Mouse (Mus musculus) heart, embryonic 12.5 days (tissue): ENCODE results near the gene Fndc3b. TPM values are rescaled to one million over a fixed set of nuclear protein-coding genes. Genes with fewer than 3 reads are reported as not detected.

ENCODE experiments used
- ATAC-seq: fragments of 200-750 bp; cut with Nextera tagmentation; 2 replicates; pipeline ENCODE4 v1.8.0; 2017; ENCODE audit warnings: moderate TSS enrichment, moderate library complexity; ENCODE audit not compliant: insufficient number of reproducible peaks, low FRiP score
- H3K27ac ChIP-seq: fragments of 300-500 bp; sonication (generic); 2 replicates; pipeline ENCODE4 v1.5.1; 2016; ENCODE audit warnings: mild to moderate bottlenecking, moderate library complexity; ENCODE audit not compliant: poor library complexity, severe bottlenecking
- H3K27me3 ChIP-seq: fragments of 300-500 bp; sonication (generic); replicated peaks from 2 replicates; pipeline ENCODE4 v1.6.1; 2016; ENCODE audit warnings: mild to moderate bottlenecking, moderate library complexity
- H3K36me3 ChIP-seq: fragments of 300-500 bp; sonication (generic); 2 replicates; pipeline ENCODE4 v1.6.1; 2016; ENCODE audit warnings: mild to moderate bottlenecking, moderate library complexity
- H3K4me1 ChIP-seq: fragments of 300-500 bp; sonication (generic); replicated peaks from 2 replicates; pipeline ENCODE4 v1.6.1; 2016; ENCODE audit warnings: mild to moderate bottlenecking
- H3K4me2 ChIP-seq: fragments of 300-500 bp; sonication (generic); 2 replicates; pipeline ENCODE4 v1.6.1; 2016; ENCODE audit warnings: mild to moderate bottlenecking, moderate library complexity
- H3K4me3 ChIP-seq: fragments of 300-500 bp; sonication (generic); 2 replicates; pipeline ENCODE4 v1.5.1; 2016; ENCODE audit warnings: mild to moderate bottlenecking
- H3K9ac ChIP-seq: fragments of 300-500 bp; sonication (generic); 2 replicates; pipeline ENCODE4 v1.6.1; 2016; ENCODE audit warnings: mild to moderate bottlenecking, moderate library complexity
- H3K9me3 ChIP-seq: fragments of 300-500 bp; sonication (generic); replicated peaks from 2 replicates; pipeline ENCODE4 v1.6.1; 2016; ENCODE audit warnings: mild to moderate bottlenecking, moderate library complexity
- WGBS: fragments of 180-500 bp; shearing (Covaris S2); methylation state at CpG from one replicate; pipeline ENCODE4 v1.1.7; 2016; 5-methylcytosine and 5-hydroxymethylcytosine counted together
- polyA plus RNA-seq: library from polyadenylated mRNA; unstranded; fragments of >200 nt; fragmentation: Nextera tagmentation; extraction: Ambion mirVana; gene quantifications from 2 replicates; pipeline ENCODE4 v1.2.1, GENCODE M21; 2016

Gene Fndc3b
- polyA plus RNA-seq, 1 experiment from 2014 or later, result 36.8 TPM

- no peaks in the 10 kb centered on the region for H3K36me3 ChIP-seq
- no peaks in the 10 kb centered on the region for H3K27me3 ChIP-seq
- peaks cover 49% of the 10 kb centered on the region for H3K4me1 ChIP-seq
- peak overlapping the region; percentile 99 for H3K27ac ChIP-seq
- peak overlapping the region; percentile 90 for H3K4me3 ChIP-seq
- peak overlapping the region; percentile 94 for H3K4me2 ChIP-seq
- H3K9ac ChIP-seq, result peak overlapping the region; percentile 98
- 15% methylated on average over 5 of the region's 5 CpGs for WGBS
- ATAC-seq, result no peak
- H3K9me3 ChIP-seq, result no peaks in the 10 kb centered on the region
Measured at GRCm38 (mm10) chr3:27708581-27708980, 2.5 kb downstream of the Fndc3b start.

GRCm38 (mm10) chr3:27705761-27706160 is 5.3 kb downstream of the Fndc3b start:
- H3K27ac ChIP-seq, result 0 out of 2 replicates have a peak overlapping the region, but pooled peaks have one; percentile 46

GRCm38 (mm10) chr3:27705056-27705455 is 6.1 kb downstream of the Fndc3b start:
- Histone ChIP-seq H3K27me3 (no peaks in the 10 kb centered on the region), H3K4me2 (0 out of 2 replicates have a peak overlapping the region, but pooled peaks have one; percentile 9), H3K4me3 (no peak overlapping the region), H3K9me3 (no peaks in the 10 kb centered on the region), H3K36me3 (peaks cover 4% of the 10 kb centered on the region), H3K4me1 (peaks cover 62% of the 10 kb centered on the region), H3K9ac (no peak overlapping the region), H3K27ac (0 out of 2 replicates have a peak overlapping the region, but pooled peaks have one; percentile 11)
- 31% methylated on average over 4 of the region's 4 CpGs for WGBS
- ATAC-seq, result no peak

More at GRCm38 (mm10) chr3:27705761-27706160, 5.3 kb downstream of the Fndc3b start:
- no peak overlapping the region for H3K4me2 ChIP-seq
- H3K4me3 ChIP-seq, result no peak overlapping the region
- no peaks in the 10 kb centered on the region for H3K9me3 ChIP-seq
- no peaks in the 10 kb centered on the region for H3K27me3 ChIP-seq
- 0 out of 2 replicates have a peak overlapping the region, but pooled peaks have one; percentile 23 for H3K9ac ChIP-seq
- peaks cover 4% of the 10 kb centered on the region for H3K36me3 ChIP-seq
- 54% methylated on average over 6 of the region's 6 CpGs for WGBS
- no peak for ATAC-seq
- H3K4me1 ChIP-seq, result peaks cover 55% of the 10 kb centered on the region

GRCm38 (mm10) chr3:27704641-27705040 is 6.5 kb downstream of the Fndc3b start:
- peaks cover 66% of the 10 kb centered on the region for H3K4me1 ChIP-seq
- H3K4me2 ChIP-seq, result 0 out of 2 replicates have a peak overlapping the region, but pooled peaks have one; percentile 9
- no peak overlapping the region for H3K4me3 ChIP-seq
- H3K9ac ChIP-seq, result no peak overlapping the region
- H3K9me3 ChIP-seq, result no peaks in the 10 kb centered on the region
- 69% methylated on average over 9 of the region's 9 CpGs for WGBS
- H3K27me3 ChIP-seq, result no peaks in the 10 kb centered on the region
- peaks cover 4% of the 10 kb centered on the region for H3K36me3 ChIP-seq
- ATAC-seq, result no peak
- H3K27ac ChIP-seq, result 0 out of 2 replicates have a peak overlapping the region, but pooled peaks have one; percentile 11

- Histone ChIP-seq H3K36me3 (peaks cover 4% of the 10 kb centered on the region), H3K9ac (no peak overlapping the region), H3K27me3 (no peaks in the 10 kb centered on the region), H3K4me1 (peaks cover 67% of the 10 kb centered on the region), H3K4me2 (no peak overlapping the region), H3K9me3 (no peaks in the 10 kb centered on the region), H3K27ac (no peak overlapping the region), H3K4me3 (no peak overlapping the region)
- 80% methylated on average over 8 of the region's 8 CpGs for WGBS
- no peak for ATAC-seq
Measured at GRCm38 (mm10) chr3:27703531-27703930, 7.6 kb downstream of the Fndc3b start.

- peaks cover 5% of the 10 kb centered on the region for H3K36me3 ChIP-seq
- ATAC-seq, result no peak
- no peaks in the 10 kb centered on the region for H3K9me3 ChIP-seq
- no peak overlapping the region for H3K9ac ChIP-seq
- peaks cover 69% of the 10 kb centered on the region for H3K4me1 ChIP-seq
- H3K27me3 ChIP-seq, result no peaks in the 10 kb centered on the region
- WGBS, result 84% methylated on average over 2 of the region's 2 CpGs
- no peak overlapping the region for H3K4me2 ChIP-seq
- no peak overlapping the region for H3K4me3 ChIP-seq
- no peak overlapping the region for H3K27ac ChIP-seq
Measured at GRCm38 (mm10) chr3:27703081-27703480, 8.0 kb downstream of the Fndc3b start.

- no peak overlapping the region for H3K9ac ChIP-seq
- H3K27me3 ChIP-seq, result no peaks in the 10 kb centered on the region
- no peak overlapping the region for H3K4me2 ChIP-seq
- peaks cover 64% of the 10 kb centered on the region for H3K4me1 ChIP-seq
- peaks cover 6% of the 10 kb centered on the region for H3K36me3 ChIP-seq
- 80% methylated on average over 6 of the region's 6 CpGs for WGBS
- ATAC-seq, result no peak
- H3K27ac ChIP-seq, result peak overlapping the region; percentile 13; the same call in 1 of the 2 replicates
- no peaks in the 10 kb centered on the region for H3K9me3 ChIP-seq
- no peak overlapping the region for H3K4me3 ChIP-seq
Measured at GRCm38 (mm10) chr3:27698671-27699070, 12.4 kb downstream of the Fndc3b start.

GRCm38 (mm10) chr3:27696449-27696797 is 14.7 kb downstream of the Fndc3b start:
- WGBS, result 66% methylated on average over 5 of the region's 5 CpGs
- no peak overlapping the region for H3K9ac ChIP-seq
- no peak overlapping the region for H3K4me2 ChIP-seq
- no peak for ATAC-seq
- 0 out of 2 replicates have a peak, but pooled peaks cover 2% of the 10 kb centered on the region for H3K36me3 ChIP-seq
- peaks cover 76% of the 10 kb centered on the region for H3K4me1 ChIP-seq
- no peak overlapping the region for H3K27ac ChIP-seq
- H3K4me3 ChIP-seq, result no peak overlapping the region
- no peaks in the 10 kb centered on the region for H3K9me3 ChIP-seq
- no peaks in the 10 kb centered on the region for H3K27me3 ChIP-seq

- no peak overlapping the region for H3K4me2 ChIP-seq
- WGBS, result 71% methylated on average over 16 of the region's 16 CpGs
- H3K4me3 ChIP-seq, result no peak overlapping the region
- H3K9me3 ChIP-seq, result no peaks in the 10 kb centered on the region
- no peaks in the 10 kb centered on the region for H3K27me3 ChIP-seq
- H3K4me1 ChIP-seq, result peaks cover 79% of the 10 kb centered on the region
- no peak overlapping the region for H3K9ac ChIP-seq
- H3K36me3 ChIP-seq, result 0 out of 2 replicates have a peak, but pooled peaks cover 2% of the 10 kb centered on the region
- H3K27ac ChIP-seq, result peak overlapping the region; percentile 71
- ATAC-seq, result 0 out of 2 replicates have a peak, but pooled peaks have one; percentile 20
Measured at GRCm38 (mm10) chr3:27695612-27696448, 15.3 kb downstream of the Fndc3b start.

GRCm38 (mm10) chr3:27694586-27694985 is 16.5 kb downstream of the Fndc3b start:
- Histone ChIP-seq H3K36me3 (0 out of 2 replicates have a peak, but pooled peaks cover 2% of the 10 kb centered on the region), H3K27ac (peak overlapping the region; percentile 71; the same call in 1 of the 2 replicates), H3K4me3 (no peak overlapping the region), H3K4me1 (peaks cover 79% of the 10 kb centered on the region), H3K27me3 (no peaks in the 10 kb centered on the region), H3K4me2 (no peak overlapping the region), H3K9ac (no peak overlapping the region), H3K9me3 (no peaks in the 10 kb centered on the region)
- peak; percentile 56; the same call in 1 of the 2 replicates for ATAC-seq
- 72% methylated on average over 10 of the region's 10 CpGs for WGBS

GRCm38 (mm10) chr3:27694111-27694510 is 17.0 kb downstream of the Fndc3b start:
- Histone ChIP-seq H3K9ac (no peak overlapping the region), H3K4me3 (no peak overlapping the region), H3K36me3 (0 out of 2 replicates have a peak, but pooled peaks cover 2% of the 10 kb centered on the region), H3K27ac (peak overlapping the region; percentile 36; the same call in 1 of the 2 replicates), H3K4me2 (no peak overlapping the region), H3K9me3 (no peaks in the 10 kb centered on the region), H3K4me1 (peaks cover 83% of the 10 kb centered on the region), H3K27me3 (no peaks in the 10 kb centered on the region)
- WGBS, result 82% methylated on average over 5 of the region's 5 CpGs
- ATAC-seq, result no peak
